Mouse (Mus musculus): Measurements from ENCODE around the gene Chst1. TPM values are rescaled to one million over a fixed set of nuclear protein-coding genes. Genes with fewer than 3 reads are reported as not detected.

Gene Chst1
- total and polyA plus RNA-seq, 3 experiments = not detected

- no peak overlapping the region for H3K9ac ChIP-seq (ENCODE audit: insufficient read depth, low read depth)
- no peak for DNase-seq (ENCODE audit: extremely low read depth)
- dilution Hi-C loops (cut with MboI; ENCODE audit: extremely low pct_ligation_motif_present, extremely low pct_unique_long_range_greater_than_20kb, low sequenced_read_pairs) = no loop called here
- H3K4me2 ChIP-seq (ENCODE audit: insufficient read depth, low read depth, poor library complexity, severe bottlenecking) = no peak overlapping the region
- TF ChIP-seq CTCF (conservative IDR thresholded peaks at IDR 0.05 in 1 of 2, IDR thresholded peaks at IDR 0.05 in 1 of 2; ENCODE audit: low read depth in 2 of 2, low read length in 2 of 2) (no peak), JUN (IDR thresholded peaks at IDR 0.05; ENCODE audit: insufficient read depth, low read depth, low read length) (no peak), ZNF384 (IDR thresholded peaks at IDR 0.05; ENCODE audit: low read depth, low read length) (no peak), TBP (conservative IDR thresholded peaks at IDR 0.05; ENCODE audit: low read depth, low read length) (no peak), BHLHE40 (IDR thresholded peaks at IDR 0.05; ENCODE audit: low read depth, low read length) (no peak), ZC3H11A (IDR thresholded peaks at IDR 0.05; ENCODE audit: low read depth, low read length) (no peak), RAD21 (IDR thresholded peaks at IDR 0.05; ENCODE audit: low read depth, low read length) (no peak), SMC3 (IDR thresholded peaks at IDR 0.05; ENCODE audit: low read depth, low read length) (no peak), E2F4 (IDR thresholded peaks at IDR 0.05; ENCODE audit: insufficient replicate concordance, low read depth, low read length) (no peak), MYC (IDR thresholded peaks at IDR 0.05; ENCODE audit: low read depth, low read length) (no peak), NELFE (IDR thresholded peaks at IDR 0.05; ENCODE audit: low read depth, low read length) (no peak), MAZ (IDR thresholded peaks at IDR 0.05; ENCODE audit: low read depth, low read length) (no peak), MAFK (IDR thresholded peaks at IDR 0.05; ENCODE audit: insufficient replicate concordance, low read length) (no peak), SIN3A (IDR thresholded peaks at IDR 0.05; ENCODE audit: low read length) (no peak), IRF4 (IDR thresholded peaks at IDR 0.05; ENCODE audit: low read depth, low read length) (no peak), JUND (conservative IDR thresholded peaks at IDR 0.05; ENCODE audit: low read depth, low read length) (no peak)
- no peaks in the 10 kb centered on the region for H3K36me3 ChIP-seq (replicated peaks in 1 of 2; ENCODE audit: control insufficient read depth in 1 of 2, insufficient read depth in 1 of 2, low read length in 1 of 2)
- in situ Hi-C loops (cut with MboI; ENCODE audit: low pct_ligation_motif_present, low pct_unique_long_range_greater_than_20kb, low sequenced_read_pairs) = no loop called here
- H3K79me2 ChIP-seq (replicated peaks; ENCODE audit: control insufficient read depth, extremely low read depth, insufficient read depth, poor library complexity, severe bottlenecking) = no peaks in the 10 kb centered on the region
- no peak overlapping the region for H3K4me3 ChIP-seq (replicated peaks in 1 of 3; ENCODE audit: low read depth in 2 of 3, low read length in 2 of 3, poor library complexity in 1 of 3)
- peaks cover 6 to 37% of the 10 kb centered on the region in 2 experiments; a peak in 3 of 4 replicates for H3K4me1 ChIP-seq (ENCODE audit: control insufficient read depth in 1 of 2, insufficient read depth in 2 of 2)
- no peak overlapping the region for H3K27ac ChIP-seq (ENCODE audit: insufficient read depth, low read depth)
- H3K9me3 ChIP-seq (replicated peaks; ENCODE audit: low read length) = peaks cover 7% of the 10 kb centered on the region
- peaks cover 35% of the 10 kb centered on the region for H3K27me3 ChIP-seq (replicated peaks)
Observed at GRCm38 (mm10) chr2:92659491-92660035, 60.1 kb downstream of the Chst1 start.

GRCm38 (mm10) chr2:92662534-92663068 is 63.1 kb downstream of the Chst1 start:
- in situ Hi-C loops (cut with MboI; ENCODE audit: low pct_ligation_motif_present, low pct_unique_long_range_greater_than_20kb, low sequenced_read_pairs) (no loop called here), dilution Hi-C loops (cut with MboI; ENCODE audit: extremely low pct_ligation_motif_present, extremely low pct_unique_long_range_greater_than_20kb, low sequenced_read_pairs) (no loop called here)
- Histone ChIP-seq H3K27ac (ENCODE audit: insufficient read depth, low read depth) (no peak overlapping the region), H3K9ac (ENCODE audit: insufficient read depth, low read depth) (no peak overlapping the region), H3K27me3 (replicated peaks) (peaks cover 27% of the 10 kb centered on the region), H3K9me3 (replicated peaks; ENCODE audit: low read length) (peaks cover 7% of the 10 kb centered on the region), H3K36me3 (replicated peaks in 1 of 2; ENCODE audit: control insufficient read depth in 1 of 2, insufficient read depth in 1 of 2, low read length in 1 of 2) (no peaks in the 10 kb centered on the region), H3K4me2 (ENCODE audit: insufficient read depth, low read depth, poor library complexity, severe bottlenecking) (no peak overlapping the region), H3K79me2 (replicated peaks; ENCODE audit: control insufficient read depth, extremely low read depth, insufficient read depth, poor library complexity, severe bottlenecking) (no peaks in the 10 kb centered on the region), H3K4me3 (replicated peaks in 1 of 3; ENCODE audit: low read depth in 2 of 3, low read length in 2 of 3, poor library complexity in 1 of 3) (no peak overlapping the region), H3K4me1 (ENCODE audit: control insufficient read depth in 1 of 2, insufficient read depth in 2 of 2) (peaks cover 9 to 58% of the 10 kb centered on the region in 2 experiments)
- DNase-seq (ENCODE audit: extremely low read depth) = no peak
- TF ChIP-seq SIN3A (IDR thresholded peaks at IDR 0.05; ENCODE audit: low read length) (no peak), MEF2A (IDR thresholded peaks at IDR 0.05; ENCODE audit: borderline replicate concordance, low read depth, low read length) (no peak), MYC (IDR thresholded peaks at IDR 0.05; ENCODE audit: low read depth, low read length) (no peak), MAFK (IDR thresholded peaks at IDR 0.05; ENCODE audit: insufficient replicate concordance, low read length) (no peak), SMC3 (IDR thresholded peaks at IDR 0.05; ENCODE audit: low read depth, low read length) (no peak), POLR2A (IDR thresholded peaks at IDR 0.05; ENCODE audit: low read depth, low read length) (no peak), BHLHE40 (IDR thresholded peaks at IDR 0.05; ENCODE audit: low read depth, low read length) (0 out of 2 replicates have a peak, but pooled peaks have one; percentile 9)

Other genes starting within 250 kb of the Chst1 start
- 35.1 and 44.0 TPM in 2 replicates for gene Pex16, start 225.0 kb upstream of the Chst1 start, total RNA-seq (2012; rRNA removed)
- 25.0 and 28.7 TPM in 2 replicates for gene Pex16, start 225.0 kb upstream of the Chst1 start, total RNA-seq (2014; rRNA removed)
- 36.6 and 37.2 TPM in 2 replicates for gene Pex16, start 225.0 kb upstream of the Chst1 start, polyA plus RNA-seq (2012; ENCODE audit: insufficient read length, low read depth)
- 1.4 and 1.5 TPM in 2 replicates for gene Large2, start 224.8 kb upstream of the Chst1 start, total RNA-seq (2012; rRNA removed)
- 0.19 TPM in 1 of 2 replicates, not detected in the other for gene Large2, start 224.8 kb upstream of the Chst1 start, total RNA-seq (2014; rRNA removed)
- gene Large2, start 224.8 kb upstream of the Chst1 start, polyA plus RNA-seq (2012; ENCODE audit: insufficient read length, low read depth) = 0.45 and 0.89 TPM in 2 replicates
- gene 1700029I15Rik, start 217.2 kb upstream of the Chst1 start, total RNA-seq (2012; rRNA removed) = 2.9 and 3.4 TPM in 2 replicates
- gene 1700029I15Rik, start 217.2 kb upstream of the Chst1 start, total RNA-seq (2014; rRNA removed) = 0.39 and 0.67 TPM in 2 replicates
- 3.0 and 5.0 TPM in 2 replicates for gene 1700029I15Rik, start 217.2 kb upstream of the Chst1 start, polyA plus RNA-seq (2012; ENCODE audit: insufficient read length, low read depth)
- 4.1 and 5.4 TPM in 2 replicates for gene Mapk8ip1, start 198.4 kb upstream of the Chst1 start, total RNA-seq (2012; rRNA removed)
- gene Mapk8ip1, start 198.4 kb upstream of the Chst1 start, total RNA-seq (2014; rRNA removed) = 5.0 and 5.5 TPM in 2 replicates
- 11.0 and 13.0 TPM in 2 replicates for gene Mapk8ip1, start 198.4 kb upstream of the Chst1 start, polyA plus RNA-seq (2012; ENCODE audit: insufficient read length, low read depth)
- 8.8 and 12.7 TPM in 2 replicates for gene Cry2, start 165.7 kb upstream of the Chst1 start, total RNA-seq (2012; rRNA removed)
- gene Cry2, start 165.7 kb upstream of the Chst1 start, total RNA-seq (2014; rRNA removed) = 3.7 and 4.3 TPM in 2 replicates
- 15.2 and 15.9 TPM in 2 replicates for gene Cry2, start 165.7 kb upstream of the Chst1 start, polyA plus RNA-seq (2012; ENCODE audit: insufficient read length, low read depth)
- 7.3 and 8.7 TPM in 2 replicates for gene Slc35c1, start 139.2 kb upstream of the Chst1 start, total RNA-seq (2012; rRNA removed)
- gene Slc35c1, start 139.2 kb upstream of the Chst1 start, total RNA-seq (2014; rRNA removed) = 2.8 and 4.1 TPM in 2 replicates
- gene Slc35c1, start 139.2 kb upstream of the Chst1 start, polyA plus RNA-seq (2012; ENCODE audit: insufficient read length, low read depth) = 18.4 and 22.7 TPM in 2 replicates